Mouse (Mus musculus) ES-E14 (cell line): ENCODE data around the gene Add2.

Source experiments
- CHD2 ChIP-seq: IDR thresholded peaks from 2 replicates; pipeline ENCODE4 v1.6.1; 2014; ENCODE audit warnings: mild to moderate bottlenecking, low read depth, low read length, inconsistent platforms
- HCFC1 ChIP-seq: IDR thresholded peaks from 2 replicates; pipeline ENCODE4 v1.6.1; 2012; ENCODE audit warnings: low read length, inconsistent platforms, borderline replicate concordance; ENCODE audit not compliant: insufficient read depth
- ZC3H11A ChIP-seq: IDR thresholded peaks from 2 replicates; pipeline ENCODE4 v1.6.1; 2012; ENCODE audit warnings: low read depth, mild to moderate bottlenecking, inconsistent platforms, low read length, borderline replicate concordance
- ZNF384 ChIP-seq: IDR thresholded peaks from 2 replicates; pipeline ENCODE4 v1.6.1; 2012; ENCODE audit warnings: low read depth, low read length, inconsistent platforms

- no peak for TF ChIP-seq HCFC1
- no peak for TF ChIP-seq ZNF384
- no peak for TF ChIP-seq ZC3H11A
- TF ChIP-seq CHD2 = no peak
Measured at GRCm38 (mm10) chr6:86157253-86158234, 129.1 kb downstream of the Add2 start.
